Mouse (Mus musculus) megakaryocyte, embryonic 14.5 days (primary cell): ENCODE data around the gene Bcl10.

Source experiments
- FLI1 ChIP-seq: IDR thresholded peaks from 2 replicates; pipeline ENCODE4 v1.6.1; 2012; ENCODE audit warnings: low read length, inconsistent platforms, mixed read lengths
- GATA1 ChIP-seq: IDR thresholded peaks from 3 replicates; pipeline ENCODE4 v1.6.1; 2012; ENCODE audit warnings: mixed read lengths, low read length, inconsistent platforms, borderline replicate concordance

DNA sequence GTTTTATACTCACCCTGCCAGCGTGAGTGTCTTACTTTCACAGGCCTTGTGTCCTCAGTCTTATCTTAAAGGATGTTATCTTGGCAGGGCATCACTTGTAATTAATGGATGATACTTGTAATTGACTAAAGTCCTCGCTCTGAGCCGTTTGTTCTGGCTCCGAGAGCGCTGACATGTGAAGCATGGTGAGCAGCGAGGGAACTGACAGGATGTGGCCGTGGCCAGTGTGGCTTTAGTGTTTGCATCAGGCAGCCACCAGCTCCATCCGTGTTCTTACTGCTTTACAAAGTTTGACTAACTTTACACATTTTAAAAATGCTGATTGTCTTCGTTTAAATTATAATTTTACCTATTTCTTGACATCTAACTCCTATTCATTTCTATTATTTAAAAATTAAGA lies 11.2 kb downstream of the Bcl10 start:
- TF ChIP-seq GATA1 (no peak), FLI1 (no peak)
